Mouse (Mus musculus): ENCODE data around the gene Tbc1d7. TPM values are rescaled to one million over a fixed set of nuclear protein-coding genes. Genes with fewer than 3 reads are reported as not detected.

Tbc1d7 gene
- polyA plus RNA-seq, 1 experiment from 2014 or later: 73.2 TPM

- H3K27ac ChIP-seq: no peak overlapping the region
- peaks cover 15% of the 10 kb centered on the region for H3K4me1 ChIP-seq (replicated peaks)
- DNase-seq (ENCODE audit: low spot score): no peak
- H3K27me3 ChIP-seq (ENCODE audit: insufficient read depth, poor library complexity, severe bottlenecking): no peaks in the 10 kb centered on the region; the same call in none of the 2 replicates
- H3K4me3 ChIP-seq: no peak overlapping the region
- WGBS: 90% methylated on average over 12 of the region's 12 CpGs
- H3K36me3 ChIP-seq: no peaks in the 10 kb centered on the region
- H3K9me3 ChIP-seq: no peaks in the 10 kb centered on the region
Measured at GRCm38 (mm10) chr13:43206118-43206683, 34.9 kb upstream of the Tbc1d7 start.

- H3K36me3 ChIP-seq: no peaks in the 10 kb centered on the region
- 60% methylated on average over 5 of the region's 5 CpGs for WGBS
- DNase-seq (ENCODE audit: low spot score): no peak
- H3K27ac ChIP-seq: no peak overlapping the region
- H3K27me3 ChIP-seq (ENCODE audit: insufficient read depth, poor library complexity, severe bottlenecking): no peaks in the 10 kb centered on the region; the same call in 1 of the 2 replicates
- H3K4me3 ChIP-seq: no peak overlapping the region
- peaks cover 4% of the 10 kb centered on the region; the same call in 1 of the 2 replicates for H3K4me1 ChIP-seq (replicated peaks)
- H3K9me3 ChIP-seq: no peaks in the 10 kb centered on the region
Measured at GRCm38 (mm10) chr13:43203641-43204040, 32.3 kb upstream of the Tbc1d7 start.

GRCm38 (mm10) chr13:43203234-43203633 lies 31.9 kb upstream of the Tbc1d7 start:
- Histone ChIP-seq H3K4me3 (no peak overlapping the region), H3K27ac (no peak overlapping the region), H3K4me1 (replicated peaks) (peaks cover 4% of the 10 kb centered on the region; the same call in 1 of the 2 replicates), H3K27me3 (ENCODE audit: insufficient read depth, poor library complexity, severe bottlenecking) (no peaks in the 10 kb centered on the region; the same call in 1 of the 2 replicates), H3K36me3 (no peaks in the 10 kb centered on the region), H3K9me3 (no peaks in the 10 kb centered on the region)
- DNase-seq (ENCODE audit: low spot score): no peak
- WGBS: 92% methylated on average over 7 of the region's 7 CpGs

- Histone ChIP-seq H3K4me3 (no peak overlapping the region), H3K36me3 (no peaks in the 10 kb centered on the region), H3K4me1 (replicated peaks) (peaks cover 4% of the 10 kb centered on the region; the same call in 1 of the 2 replicates), H3K27me3 (ENCODE audit: insufficient read depth, poor library complexity, severe bottlenecking) (no peaks in the 10 kb centered on the region; the same call in 1 of the 2 replicates), H3K9me3 (no peaks in the 10 kb centered on the region), H3K27ac (no peak overlapping the region)
- 91% methylated on average over 10 of the region's 10 CpGs for WGBS
- no peak for DNase-seq (ENCODE audit: low spot score)
Measured at GRCm38 (mm10) chr13:43202351-43202750, 31.1 kb upstream of the Tbc1d7 start.

- H3K27me3 ChIP-seq (ENCODE audit: insufficient read depth, poor library complexity, severe bottlenecking): no peaks in the 10 kb centered on the region
- H3K4me3 ChIP-seq: 0 out of 2 replicates have a peak overlapping the region, but pooled peaks have one; percentile 14
- DNase-seq (ENCODE audit: low spot score): peak; percentile 64
- H3K4me1 ChIP-seq (replicated peaks): peaks cover 4% of the 10 kb centered on the region; the same call in 1 of the 2 replicates
- WGBS: 34% methylated on average over 22 of the region's 22 CpGs
- no peaks in the 10 kb centered on the region for H3K36me3 ChIP-seq
- H3K9me3 ChIP-seq: no peaks in the 10 kb centered on the region
- no peak overlapping the region for H3K27ac ChIP-seq
Measured at GRCm38 (mm10) chr13:43201033-43201432, 29.7 kb upstream of the Tbc1d7 start.

- H3K36me3 ChIP-seq: no peaks in the 10 kb centered on the region
- peaks cover 4% of the 10 kb centered on the region; the same call in 1 of the 2 replicates for H3K4me1 ChIP-seq (replicated peaks)
- 64% methylated on average over 22 of the region's 22 CpGs for WGBS
- H3K27me3 ChIP-seq (ENCODE audit: insufficient read depth, poor library complexity, severe bottlenecking): no peaks in the 10 kb centered on the region
- H3K4me3 ChIP-seq: 0 out of 2 replicates have a peak overlapping the region, but pooled peaks have one; percentile 14
- H3K9me3 ChIP-seq: no peaks in the 10 kb centered on the region
- no peak overlapping the region for H3K27ac ChIP-seq
- no peak for DNase-seq (ENCODE audit: low spot score)
Measured at GRCm38 (mm10) chr13:43200473-43200872, 29.2 kb upstream of the Tbc1d7 start.

GRCm38 (mm10) chr13:43199749-43200148 lies 28.4 kb upstream of the Tbc1d7 start:
- Histone ChIP-seq H3K4me3 (no peak overlapping the region), H3K9me3 (no peaks in the 10 kb centered on the region), H3K27me3 (ENCODE audit: insufficient read depth, poor library complexity, severe bottlenecking) (no peaks in the 10 kb centered on the region), H3K27ac (no peak overlapping the region), H3K36me3 (no peaks in the 10 kb centered on the region), H3K4me1 (replicated peaks) (peaks cover 4% of the 10 kb centered on the region; the same call in 1 of the 2 replicates)
- WGBS: 68% methylated on average over 5 of the region's 5 CpGs
- no peak for DNase-seq (ENCODE audit: low spot score)

- Histone ChIP-seq H3K36me3 (no peaks in the 10 kb centered on the region), H3K9me3 (no peaks in the 10 kb centered on the region), H3K4me1 (replicated peaks) (peaks cover 4% of the 10 kb centered on the region; the same call in 1 of the 2 replicates), H3K27ac (no peak overlapping the region), H3K4me3 (no peak overlapping the region), H3K27me3 (ENCODE audit: insufficient read depth, poor library complexity, severe bottlenecking) (no peaks in the 10 kb centered on the region)
- DNase-seq (ENCODE audit: low spot score): no peak
- 88% methylated on average over 7 of the region's 7 CpGs for WGBS
Measured at GRCm38 (mm10) chr13:43199282-43199681, 28.0 kb upstream of the Tbc1d7 start.

GRCm38 (mm10) chr13:43197187-43197586 lies 25.9 kb upstream of the Tbc1d7 start:
- no peaks in the 10 kb centered on the region for H3K36me3 ChIP-seq
- DNase-seq (ENCODE audit: low spot score): no peak
- 56% methylated on average over 6 of the region's 6 CpGs for WGBS
- H3K27ac ChIP-seq: no peak overlapping the region
- no peaks in the 10 kb centered on the region for H3K9me3 ChIP-seq
- H3K4me3 ChIP-seq: no peak overlapping the region
- peaks cover 4% of the 10 kb centered on the region for H3K4me1 ChIP-seq (replicated peaks)
- no peaks in the 10 kb centered on the region for H3K27me3 ChIP-seq (ENCODE audit: insufficient read depth, poor library complexity, severe bottlenecking)

- Histone ChIP-seq H3K36me3 (no peaks in the 10 kb centered on the region), H3K4me3 (no peak overlapping the region), H3K27me3 (ENCODE audit: insufficient read depth, poor library complexity, severe bottlenecking) (no peaks in the 10 kb centered on the region), H3K27ac (no peak overlapping the region), H3K4me1 (replicated peaks) (peaks cover 13% of the 10 kb centered on the region), H3K9me3 (no peaks in the 10 kb centered on the region)
- 74% methylated on average over 7 of the region's 7 CpGs for WGBS
- no peak for DNase-seq (ENCODE audit: low spot score)
Measured at GRCm38 (mm10) chr13:43196000-43196399, 24.7 kb upstream of the Tbc1d7 start.

GRCm38 (mm10) chr13:43193932-43194331 lies 22.6 kb upstream of the Tbc1d7 start:
- Histone ChIP-seq H3K9me3 (no peaks in the 10 kb centered on the region), H3K4me3 (no peak overlapping the region), H3K27me3 (ENCODE audit: insufficient read depth, poor library complexity, severe bottlenecking) (no peaks in the 10 kb centered on the region), H3K4me1 (replicated peaks) (peaks cover 11% of the 10 kb centered on the region), H3K36me3 (no peaks in the 10 kb centered on the region), H3K27ac (no peak overlapping the region)
- 91% methylated on average over 8 of the region's 8 CpGs for WGBS
- DNase-seq (ENCODE audit: low spot score): no peak

- peaks cover 11% of the 10 kb centered on the region for H3K4me1 ChIP-seq (replicated peaks)
- WGBS: 76% methylated on average over 7 of the region's 7 CpGs
- no peak overlapping the region for H3K4me3 ChIP-seq
- H3K36me3 ChIP-seq: no peaks in the 10 kb centered on the region
- no peak overlapping the region for H3K27ac ChIP-seq
- DNase-seq (ENCODE audit: low spot score): no peak
- no peaks in the 10 kb centered on the region for H3K9me3 ChIP-seq
- H3K27me3 ChIP-seq (ENCODE audit: insufficient read depth, poor library complexity, severe bottlenecking): no peaks in the 10 kb centered on the region
Measured at GRCm38 (mm10) chr13:43193266-43193665, 22.0 kb upstream of the Tbc1d7 start.

- Histone ChIP-seq H3K4me1 (replicated peaks) (peaks cover 11% of the 10 kb centered on the region), H3K4me3 (peak overlapping the region; percentile 29), H3K27ac (no peak overlapping the region), H3K36me3 (no peaks in the 10 kb centered on the region), H3K27me3 (ENCODE audit: insufficient read depth, poor library complexity, severe bottlenecking) (no peaks in the 10 kb centered on the region), H3K9me3 (0 out of 2 replicates have a peak, but pooled peaks cover 2% of the 10 kb centered on the region)
- 12% methylated on average over 14 of the region's 14 CpGs for WGBS
- DNase-seq (ENCODE audit: low spot score): no peak
Measured at GRCm38 (mm10) chr13:43191741-43192192, 20.5 kb upstream of the Tbc1d7 start.

Data from hindbrain, embryonic 10.5 days (tissue).